Mouse (Mus musculus): Measurements from ENCODE around the gene Sema6c.

Gene Sema6c

GRCm38 (mm10) chr3:95177583-95177982 lies 17.3 kb downstream of the Sema6c start:
- in situ Hi-C loops (cut with MboI; ENCODE audit: unreplicated experiment in 2 of 2), result no loop called here

- in situ Hi-C loops (cut with MboI; ENCODE audit: unreplicated experiment in 2 of 2), result no loop called here
Measured at GRCm38 (mm10) chr3:95178948-95179347, 18.7 kb downstream of the Sema6c start.

- in situ Hi-C loops (cut with MboI; ENCODE audit: unreplicated experiment in 2 of 2), result no loop called here
Measured at GRCm38 (mm10) chr3:95179890-95180289, 19.6 kb downstream of the Sema6c start.

GRCm38 (mm10) chr3:95181841-95182240 lies 21.6 kb downstream of the Sema6c start:
- in situ Hi-C loops (cut with MboI; ENCODE audit: unreplicated experiment in 2 of 2), result no loop called here

- in situ Hi-C loops (cut with MboI; ENCODE audit: unreplicated experiment in 2 of 2), result no loop called here
Measured at GRCm38 (mm10) chr3:95184796-95185577, 24.7 kb downstream of the Sema6c start.

- in situ Hi-C loops (cut with MboI; ENCODE audit: unreplicated experiment in 2 of 2), result no loop called here
Measured at GRCm38 (mm10) chr3:95186100-95186499, 25.8 kb downstream of the Sema6c start.

- in situ Hi-C loops (cut with MboI; ENCODE audit: unreplicated experiment in 2 of 2), result no loop called here
Measured at GRCm38 (mm10) chr3:95186888-95187287, 26.6 kb downstream of the Sema6c start.

GRCm38 (mm10) chr3:95194721-95195135 lies 34.5 kb downstream of the Sema6c start:
- in situ Hi-C loops (cut with MboI; ENCODE audit: unreplicated experiment in 2 of 2), result no loop called here

GRCm38 (mm10) chr3:95195772-95196171 lies 35.5 kb downstream of the Sema6c start:
- in situ Hi-C loops (cut with MboI; ENCODE audit: unreplicated experiment in 2 of 2), result no loop called here

GRCm38 (mm10) chr3:95199101-95199500 lies 38.8 kb downstream of the Sema6c start:
- in situ Hi-C loops (cut with MboI; ENCODE audit: unreplicated experiment in 2 of 2), result no loop called here

GRCm38 (mm10) chr3:95200132-95200531 lies 39.9 kb downstream of the Sema6c start:
- in situ Hi-C loops (cut with MboI; ENCODE audit: unreplicated experiment in 2 of 2), result no loop called here

- in situ Hi-C loops (cut with MboI; ENCODE audit: unreplicated experiment in 2 of 2), result no loop called here
Measured at GRCm38 (mm10) chr3:95200562-95200961, 40.3 kb downstream of the Sema6c start.

GRCm38 (mm10) chr3:95203880-95204279 lies 43.6 kb downstream of the Sema6c start:
- in situ Hi-C loops (cut with MboI; ENCODE audit: unreplicated experiment in 2 of 2), result no loop called here

GRCm38 (mm10) chr3:95208286-95208685 lies 48.0 kb downstream of the Sema6c start:
- in situ Hi-C loops (cut with MboI; ENCODE audit: unreplicated experiment in 2 of 2), result no loop called here

- in situ Hi-C loops (cut with MboI; ENCODE audit: unreplicated experiment in 2 of 2), result loop anchor here (5.0 kb wide), 1 partner anchor 57 kb away; no protein-coding TSS in a partner anchor
Measured at GRCm38 (mm10) chr3:95210585-95210984, 50.3 kb downstream of the Sema6c start.

GRCm38 (mm10) chr3:95212889-95213608 lies 52.8 kb downstream of the Sema6c start:
- in situ Hi-C loops (cut with MboI; ENCODE audit: unreplicated experiment in 2 of 2), result loop anchor here (5.0 kb wide), 1 partner anchor 54 kb away; no protein-coding TSS in a partner anchor

- in situ Hi-C loops (cut with MboI; ENCODE audit: unreplicated experiment in 2 of 2), result loop anchor here (5.0 kb wide), 1 partner anchor 54 kb away; no protein-coding TSS in a partner anchor
Measured at GRCm38 (mm10) chr3:95213609-95213975, 53.3 kb downstream of the Sema6c start.

GRCm38 (mm10) chr3:95216655-95217254 lies 56.5 kb downstream of the Sema6c start:
- in situ Hi-C loops (cut with MboI; ENCODE audit: unreplicated experiment in 2 of 2), result loop anchor here (5.0 kb wide), 2 partner anchors 74 to 606 kb away; partner anchors contain the start of gene Tnfaip8l2 (in 1 of the 2)

- in situ Hi-C loops (cut with MboI; ENCODE audit: unreplicated experiment in 2 of 2), result loop anchor here (5.0 kb wide), 2 partner anchors 75 to 605 kb away; partner anchors contain the start of gene Tnfaip8l2 (in 1 of the 2)
Measured at GRCm38 (mm10) chr3:95217255-95218134, 57.2 kb downstream of the Sema6c start, which contains the start of gene Gabpb2. TSS of gene Gabpb2 (minus strand) at chr3:95217916.

All from v-Abl transformed pro-B cells (cell line).